Mouse (Mus musculus) lung, embryonic 14.5 days (tissue): ENCODE results near the gene Erh. TPM values are rescaled to one million over a fixed set of nuclear protein-coding genes. Genes with fewer than 3 reads are reported as not detected.

Source experiments
- ATAC-seq: fragments of 200-750 bp; cut with Nextera tagmentation; 2 replicates; pipeline ENCODE4 v1.8.0; 2017; ENCODE audit warnings: mild to moderate bottlenecking, moderate TSS enrichment, moderate library complexity; ENCODE audit not compliant: insufficient read depth
- DNase-seq: peaks from one replicate; pipeline ENCODE4 v3.0.0-alpha.2; 2015
- H3K27ac ChIP-seq: fragments of 300-500 bp; sonication (generic); 2 replicates; pipeline ENCODE4 v1.5.1; 2014; ENCODE audit warnings: low read depth, mild to moderate bottlenecking, moderate library complexity
- H3K27me3 ChIP-seq: fragments of 300-500 bp; sonication (generic); 2 replicates; pipeline ENCODE4 v1.6.1; 2014; ENCODE audit warnings: low read length, control low read depth; ENCODE audit not compliant: insufficient read depth
- H3K36me3 ChIP-seq: fragments of 300-500 bp; sonication (generic); 2 replicates; pipeline ENCODE4 v1.6.1; 2014; ENCODE audit warnings: control low read depth; ENCODE audit not compliant: insufficient read depth
- H3K4me1 ChIP-seq: fragments of 300-500 bp; sonication (generic); 2 replicates; pipeline ENCODE4 v1.6.1; 2014; ENCODE audit warnings: antibody characterized with exemption, control low read depth; ENCODE audit not compliant: insufficient read depth
- H3K4me2 ChIP-seq: fragments of 300-500 bp; sonication (generic); 2 replicates; pipeline ENCODE4 v1.6.1; 2014; ENCODE audit warnings: mild to moderate bottlenecking
- H3K4me3 ChIP-seq: fragments of 300-500 bp; sonication (generic); 2 replicates; pipeline ENCODE4 v1.5.1; 2014; ENCODE audit warnings: low read depth, low read length
- H3K9ac ChIP-seq: fragments of 300-500 bp; sonication (generic); 2 replicates; pipeline ENCODE4 v1.6.1; 2014
- H3K9me3 ChIP-seq: fragments of 300-500 bp; sonication (generic); 2 replicates; pipeline ENCODE4 v1.6.1; 2016; ENCODE audit warnings: low read depth, low read length, control low read depth
- CTCF ChIP-seq: IDR thresholded peaks from 2 replicates; pipeline ENCODE4 v1.5.1; 2016; ENCODE audit warnings: antibody characterized with exemption, low read depth
- WGBS: fragments of 180-500 bp; shearing (Covaris S2); extraction: QIAGEN DNeasy Blood & Tissue Kit; methylation state at CpG from one replicate; pipeline ENCODE4 v1.1.7; 2014; 5-methylcytosine and 5-hydroxymethylcytosine counted together
- polyA plus RNA-seq: library from polyadenylated mRNA; unstranded; fragments of >200 nt; fragmentation: Nextera tagmentation; extraction: Ambion mirVana; gene quantifications from 2 replicates; pipeline ENCODE4 v1.2.1, GENCODE M21; 2014

Gene Erh
- polyA plus RNA-seq, 1 experiment from 2014 or later, result 369 TPM

- WGBS, result 81% methylated on average over 3 of the region's 3 CpGs
- Histone ChIP-seq H3K27ac (no peak overlapping the region), H3K9ac (no peak overlapping the region), H3K4me2 (no peak overlapping the region), H3K9me3 (no peaks in the 10 kb centered on the region), H3K36me3 (no peaks in the 10 kb centered on the region; the same call in 1 of the 2 replicates), H3K4me3 (no peak overlapping the region), H3K27me3 (no peaks in the 10 kb centered on the region), H3K4me1 (no peaks in the 10 kb centered on the region)
- DNase-seq (no peak), ATAC-seq (no peak)
- TF ChIP-seq CTCF, result no peak
These were observed 10.5 kb upstream of the Erh start for GRCm38 (mm10) chr12:80654659-80655025.

- H3K27me3 ChIP-seq, result no peaks in the 10 kb centered on the region
- no peak overlapping the region for H3K9ac ChIP-seq
- no peak for TF ChIP-seq CTCF
- no peak for ATAC-seq
- DNase-seq, result no peak
- H3K36me3 ChIP-seq, result no peaks in the 10 kb centered on the region; the same call in 1 of the 2 replicates
- H3K27ac ChIP-seq, result no peak overlapping the region
- H3K4me2 ChIP-seq, result no peak overlapping the region
- H3K9me3 ChIP-seq, result no peaks in the 10 kb centered on the region
- H3K4me3 ChIP-seq, result no peak overlapping the region
- 76% methylated on average over 7 of the region's 7 CpGs for whole genome bisulfite sequencing
- no peaks in the 10 kb centered on the region for H3K4me1 ChIP-seq
These were observed 10.0 kb upstream of the Erh start for GRCm38 (mm10) chr12:80653951-80654658.

GRCm38 (mm10) chr12:80646377-80646776 is 2.2 kb upstream of the Erh start:
- no peak for TF ChIP-seq CTCF
- Histone ChIP-seq H3K9me3 (no peaks in the 10 kb centered on the region), H3K9ac (peak overlapping the region; percentile 98), H3K27me3 (no peaks in the 10 kb centered on the region), H3K27ac (no peak overlapping the region), H3K4me1 (peaks cover 19% of the 10 kb centered on the region), H3K4me2 (peak overlapping the region; percentile 95), H3K4me3 (0 out of 2 replicates have a peak overlapping the region, but pooled peaks have one; percentile 99), H3K36me3 (peaks cover 13% of the 10 kb centered on the region)
- DNase-seq (no peak), ATAC-seq (no peak)
- 87% methylated on average over 3 of the region's 3 CpGs for WGBS

- no peaks in the 10 kb centered on the region for H3K9me3 ChIP-seq
- peaks cover 19% of the 10 kb centered on the region for H3K4me1 ChIP-seq
- ATAC-seq (no peak), DNase-seq (no peak)
- 6% methylated on average over 18 of the region's 18 CpGs for WGBS
- peak overlapping the region; percentile 99 for H3K4me3 ChIP-seq
- no peaks in the 10 kb centered on the region for H3K27me3 ChIP-seq
- no peak for TF ChIP-seq CTCF
- peaks cover 32% of the 10 kb centered on the region for H3K36me3 ChIP-seq
- peak overlapping the region; percentile 98 for H3K9ac ChIP-seq
- H3K4me2 ChIP-seq, result peak overlapping the region; percentile 95
- peak overlapping the region; percentile 94 for H3K27ac ChIP-seq
These were observed 346 bp upstream of the Erh start for GRCm38 (mm10) chr12:80644506-80644868.

GRCm38 (mm10) chr12:80642725-80643692 is 1.1 kb downstream of the Erh start:
- peak overlapping the region; percentile 94 for H3K27ac ChIP-seq

GRCm38 (mm10) chr12:80631790-80632189 is 12.4 kb downstream of the Erh start:
- Histone ChIP-seq H3K4me1 (no peaks in the 10 kb centered on the region), H3K9me3 (no peaks in the 10 kb centered on the region), H3K4me2 (no peak overlapping the region), H3K36me3 (peaks cover 48% of the 10 kb centered on the region), H3K4me3 (no peak overlapping the region), H3K27me3 (no peaks in the 10 kb centered on the region), H3K27ac (no peak overlapping the region), H3K9ac (no peak overlapping the region)
- ATAC-seq, result no peak
- 68% methylated on average over 5 of the region's 5 CpGs for WGBS
- no peak for TF ChIP-seq CTCF
- no peak for DNase-seq

More at GRCm38 (mm10) chr12:80642725-80643692, 1.1 kb downstream of the Erh start:
- Histone ChIP-seq H3K36me3 (peaks cover 39% of the 10 kb centered on the region), H3K27me3 (no peaks in the 10 kb centered on the region), H3K4me1 (peaks cover 19% of the 10 kb centered on the region), H3K9ac (peak overlapping the region; percentile 98), H3K4me2 (peak overlapping the region; percentile 95), H3K9me3 (no peaks in the 10 kb centered on the region), H3K4me3 (peak overlapping the region; percentile 99)
- WGBS, result 2% methylated on average over 47 of the region's 48 CpGs
- peak; percentile 77 for DNase-seq
- peak; percentile 31 for ATAC-seq
- peak; percentile 82 for TF ChIP-seq CTCF

GRCm38 (mm10) chr12:80620501-80620900 is 23.6 kb downstream of the Erh start:
- H3K9me3 ChIP-seq, result no peaks in the 10 kb centered on the region
- no peak overlapping the region for H3K27ac ChIP-seq
- no peak overlapping the region for H3K9ac ChIP-seq
- WGBS, result 66% methylated on average over 5 of the region's 5 CpGs
- H3K4me1 ChIP-seq, result no peaks in the 10 kb centered on the region
- H3K27me3 ChIP-seq, result no peaks in the 10 kb centered on the region
- no peak for DNase-seq
- no peaks in the 10 kb centered on the region for H3K36me3 ChIP-seq
- H3K4me2 ChIP-seq, result no peak overlapping the region
- H3K4me3 ChIP-seq, result no peak overlapping the region
- TF ChIP-seq CTCF, result no peak
- ATAC-seq, result no peak
